Mouse (Mus musculus) megakaryocyte, embryonic 14.5 days (primary cell): Measurements from ENCODE around the gene Gm20479. TPM values are rescaled to one million over a fixed set of nuclear protein-coding genes. Genes with fewer than 3 reads are reported as not detected.

ENCODE experiments used
- H3K27me3 ChIP-seq: replicated peaks from 2 replicates; pipeline ENCODE3; 2012; ENCODE audit warnings: inconsistent platforms
- H3K36me3 ChIP-seq: replicated peaks from 2 replicates; pipeline ENCODE3; 2012; ENCODE audit warnings: low read length, inconsistent platforms, mixed read lengths
- H3K4me1 ChIP-seq: 2 replicates; pipeline ENCODE4 v1.6.1; 2012; ENCODE audit warnings: inconsistent platforms
- H3K4me3 ChIP-seq: replicated peaks from 2 replicates; pipeline ENCODE3; 2012; ENCODE audit warnings: moderate library complexity, mild to moderate bottlenecking, inconsistent platforms
- H3K9me3 ChIP-seq: 2 replicates; pipeline ENCODE4 v1.6.1; 2012; ENCODE audit warnings: inconsistent platforms
- FLI1 ChIP-seq: IDR thresholded peaks from 2 replicates; pipeline ENCODE4 v1.6.1; 2012; ENCODE audit warnings: low read length, inconsistent platforms, mixed read lengths
- GATA1 ChIP-seq: IDR thresholded peaks from 3 replicates; pipeline ENCODE4 v1.6.1; 2012; ENCODE audit warnings: mixed read lengths, low read length, inconsistent platforms, borderline replicate concordance
- polyA plus RNA-seq: library from polyadenylated mRNA; stranded (reverse); fragments of >175 nt; gene quantifications from 2 replicates; pipeline ENCODE4 v1.2.3, GENCODE M21; 2012; ENCODE audit warnings: low replicate concordance; ENCODE audit not compliant: insufficient read depth

Gm20479 gene
- polyA plus RNA-seq, 1 experiment = 1.4 TPM

DNA sequence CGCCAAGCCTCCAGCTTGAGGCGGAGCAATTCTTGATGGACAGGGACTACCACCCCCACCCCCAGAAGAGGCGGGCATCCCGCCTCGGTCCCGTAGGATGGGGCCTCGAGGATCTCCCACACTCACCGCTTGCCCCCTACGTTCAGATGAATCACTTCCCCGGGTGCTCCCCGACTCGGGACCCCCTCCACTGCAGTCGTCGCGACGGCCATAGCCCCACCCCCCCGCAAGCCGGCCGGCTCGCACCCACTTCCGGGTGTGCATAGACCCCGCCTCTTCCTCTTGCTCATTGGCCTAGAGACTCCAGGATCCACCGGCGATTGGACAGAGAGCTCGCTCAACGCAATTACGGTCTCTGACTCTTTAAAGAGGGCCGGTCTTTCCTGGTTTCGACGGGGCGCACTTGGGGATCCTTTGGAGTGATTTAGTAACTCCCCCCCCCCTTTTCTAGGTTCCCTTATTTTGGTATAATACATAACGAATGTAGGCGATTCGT lies 1.4 kb downstream of the Gm20479 start, which contains the start of gene Shkbp1:
TSS of gene Shkbp1 (minus strand) at position 275 of the 496 bp plus-strand sequence.
- peak within 1 kb of the TSS; percentile 98 for H3K4me3 ChIP-seq
- peaks cover 3% of the 10 kb centered on the region; the same call in 1 of the 2 replicates for H3K9me3 ChIP-seq
- TF ChIP-seq FLI1 (no peak), GATA1 (no peak)
- H3K4me1 ChIP-seq = peaks cover 50% of the 10 kb centered on the region
- H3K27me3 ChIP-seq = no peaks in the 10 kb centered on the region
- peaks cover 33% of the 10 kb centered on the region for H3K36me3 ChIP-seq

- peaks cover 47% of the 10 kb centered on the region for H3K4me1 ChIP-seq
- peak overlapping the region; percentile 98 for H3K4me3 ChIP-seq
- H3K27me3 ChIP-seq = no peaks in the 10 kb centered on the region
- peaks cover 38% of the 10 kb centered on the region for H3K36me3 ChIP-seq
- TF ChIP-seq FLI1 (no peak), GATA1 (no peak)
- H3K9me3 ChIP-seq = peaks cover 3% of the 10 kb centered on the region; the same call in 1 of the 2 replicates
These were observed 2.0 kb downstream of the Gm20479 start for GRCm38 (mm10) chr7:27355261-27355660.

- Histone ChIP-seq H3K4me1 (peaks cover 43% of the 10 kb centered on the region), H3K36me3 (peaks cover 42% of the 10 kb centered on the region), H3K9me3 (peaks cover 3% of the 10 kb centered on the region; the same call in 1 of the 2 replicates), H3K4me3 (peak overlapping the region; percentile 98), H3K27me3 (no peaks in the 10 kb centered on the region)
- no peak for TF ChIP-seq FLI1
These were observed 2.4 kb downstream of the Gm20479 start for GRCm38 (mm10) chr7:27354783-27355182.

DNA sequence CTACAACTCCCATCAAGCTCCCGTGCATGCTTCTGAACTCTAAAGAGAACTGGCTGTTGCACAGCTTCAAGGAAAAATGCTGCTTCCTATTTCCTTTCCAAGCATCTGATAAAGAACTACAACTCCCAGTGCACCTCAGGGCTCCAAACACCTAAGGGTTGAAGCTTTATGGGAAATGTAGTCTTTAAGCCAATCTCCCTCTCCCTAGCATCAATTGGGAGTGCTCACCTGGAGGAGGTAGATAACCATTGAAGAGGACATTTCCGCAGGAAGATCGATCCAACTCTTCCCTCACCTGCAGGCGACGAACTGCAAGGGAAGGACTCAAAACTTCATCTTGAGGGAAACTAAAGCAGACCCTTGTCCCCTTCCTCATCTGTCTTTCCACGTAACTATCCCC lies 3.1 kb downstream of the Gm20479 start:
- peaks cover 48% of the 10 kb centered on the region for H3K36me3 ChIP-seq
- H3K9me3 ChIP-seq = peaks cover 1% of the 10 kb centered on the region; the same call in 1 of the 2 replicates
- no peaks in the 10 kb centered on the region for H3K27me3 ChIP-seq
- H3K4me1 ChIP-seq = peaks cover 42% of the 10 kb centered on the region
- peak overlapping the region; percentile 26 for H3K4me3 ChIP-seq
- TF ChIP-seq FLI1 (no peak), GATA1 (no peak)

- no peak for TF ChIP-seq FLI1
- no peak for TF ChIP-seq GATA1
- H3K27me3 ChIP-seq = peaks cover 2% of the 10 kb centered on the region
- peaks cover 5% of the 10 kb centered on the region; the same call in 1 of the 2 replicates for H3K4me1 ChIP-seq
- no peaks in the 10 kb centered on the region for H3K9me3 ChIP-seq
- peaks cover 91% of the 10 kb centered on the region for H3K36me3 ChIP-seq
- no peak overlapping the region for H3K4me3 ChIP-seq
These were observed 11.8 kb downstream of the Gm20479 start for GRCm38 (mm10) chr7:27345444-27345843.

GRCm38 (mm10) chr7:27342595-27342994 lies 14.6 kb downstream of the Gm20479 start:
- peaks cover 8% of the 10 kb centered on the region for H3K4me1 ChIP-seq
- H3K4me3 ChIP-seq = no peak overlapping the region
- H3K36me3 ChIP-seq = peaks cover 64% of the 10 kb centered on the region
- TF ChIP-seq GATA1 (no peak), FLI1 (no peak)
- H3K9me3 ChIP-seq = no peaks in the 10 kb centered on the region
- H3K27me3 ChIP-seq = peaks cover 27% of the 10 kb centered on the region

DNA sequence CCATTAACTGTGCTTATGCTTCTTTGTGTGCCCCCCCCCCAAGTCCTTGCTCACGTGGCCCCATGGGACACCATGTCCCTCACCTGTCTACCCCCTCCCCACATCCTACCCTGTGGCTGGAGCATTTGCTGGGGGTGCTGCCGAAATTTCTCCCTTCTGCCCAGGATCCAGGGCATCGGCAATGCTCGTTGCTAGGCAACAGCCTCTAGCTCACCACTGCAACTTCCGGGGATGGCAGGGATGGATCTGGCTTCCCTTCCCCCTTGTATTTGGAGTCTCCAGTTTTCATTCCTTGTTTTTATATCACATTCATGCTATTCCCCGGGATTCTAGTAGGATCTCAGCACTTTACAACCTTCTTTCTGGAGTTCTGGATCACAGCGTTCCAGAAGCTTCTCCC lies 17.7 kb downstream of the Gm20479 start:
- Histone ChIP-seq H3K4me3 (no peak overlapping the region), H3K36me3 (peaks cover 33% of the 10 kb centered on the region), H3K27me3 (peaks cover 56% of the 10 kb centered on the region), H3K4me1 (peaks cover 36% of the 10 kb centered on the region), H3K9me3 (no peaks in the 10 kb centered on the region)
- TF ChIP-seq FLI1 = no peak
- no peak for TF ChIP-seq GATA1

DNA sequence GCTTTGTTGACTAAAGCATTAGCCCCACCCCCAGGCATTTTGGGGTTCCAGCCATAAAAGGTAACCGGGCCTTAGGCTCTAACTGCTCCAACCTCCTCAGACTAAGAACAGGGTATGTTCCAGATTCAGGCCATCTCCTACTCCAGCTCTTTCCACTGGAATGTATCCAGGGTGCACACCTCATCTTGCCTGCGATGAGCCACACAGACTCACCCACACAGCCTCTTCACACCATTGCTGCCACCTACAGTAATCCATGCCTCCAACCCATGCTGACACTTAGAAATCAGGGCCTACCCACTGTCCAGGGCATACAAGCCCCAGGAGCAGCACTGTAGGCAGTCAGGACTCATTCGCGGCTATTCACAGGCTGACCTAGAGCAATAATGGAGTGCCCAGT lies 18.1 kb downstream of the Gm20479 start:
- H3K4me3 ChIP-seq = no peak overlapping the region
- TF ChIP-seq GATA1 = no peak
- no peak for TF ChIP-seq FLI1
- peaks cover 40% of the 10 kb centered on the region for H3K4me1 ChIP-seq
- no peaks in the 10 kb centered on the region for H3K9me3 ChIP-seq
- peaks cover 60% of the 10 kb centered on the region for H3K27me3 ChIP-seq
- H3K36me3 ChIP-seq = peaks cover 29% of the 10 kb centered on the region

- Histone ChIP-seq H3K27me3 (peaks cover 78% of the 10 kb centered on the region), H3K36me3 (peaks cover 12% of the 10 kb centered on the region), H3K9me3 (no peaks in the 10 kb centered on the region), H3K4me1 (peaks cover 53% of the 10 kb centered on the region), H3K4me3 (peak within 1 kb of the TSS; percentile 81)
- TF ChIP-seq GATA1 (no peak), FLI1 (no peak)
These were observed 19.9 kb downstream of the Gm20479 start, which contains the start of gene Ltbp4 for GRCm38 (mm10) chr7:27337175-27337853. Ltbp4 (minus strand) TSS chr7:27337692.
